Mouse (Mus musculus) ES-Bruce4 (cell line): ENCODE results near the gene Sept9.

Source experiments
- CTCF ChIP-seq: IDR thresholded peaks from one replicate; pipeline ENCODE4 v1.8.1; 2011; ENCODE audit warnings: low read depth, low read length
- EP300 ChIP-seq: IDR thresholded peaks from 2 replicates; pipeline ENCODE4 v1.6.1; 2011; ENCODE audit warnings: low read depth, low read length; ENCODE audit not compliant: insufficient read depth

DNA sequence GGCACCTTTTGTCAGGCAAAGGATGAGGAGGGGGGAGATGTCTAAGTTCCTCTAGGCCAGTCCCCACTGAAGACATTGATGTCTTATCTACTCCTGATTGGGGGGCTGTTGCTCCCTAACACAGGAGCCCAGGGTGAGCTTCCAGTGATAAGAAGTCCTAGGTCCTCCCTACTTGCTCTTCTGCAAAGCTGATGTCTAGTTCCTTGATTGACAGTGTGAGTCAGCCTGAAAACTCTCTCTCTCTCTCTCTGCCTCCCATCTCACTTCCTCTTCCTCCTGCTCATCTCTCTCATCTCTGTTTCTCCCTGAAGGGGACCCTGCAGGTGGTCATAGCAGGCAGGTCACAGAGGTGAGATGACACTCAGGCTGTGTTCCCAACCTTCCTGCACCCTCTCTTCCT, 58.4 kb downstream of the Sept9 start:
- no peak for TF ChIP-seq EP300
- TF ChIP-seq CTCF = no peak
